Comparison of ENCODE assay signal across 8 mouse cellular contexts in the genomic region with DNA sequence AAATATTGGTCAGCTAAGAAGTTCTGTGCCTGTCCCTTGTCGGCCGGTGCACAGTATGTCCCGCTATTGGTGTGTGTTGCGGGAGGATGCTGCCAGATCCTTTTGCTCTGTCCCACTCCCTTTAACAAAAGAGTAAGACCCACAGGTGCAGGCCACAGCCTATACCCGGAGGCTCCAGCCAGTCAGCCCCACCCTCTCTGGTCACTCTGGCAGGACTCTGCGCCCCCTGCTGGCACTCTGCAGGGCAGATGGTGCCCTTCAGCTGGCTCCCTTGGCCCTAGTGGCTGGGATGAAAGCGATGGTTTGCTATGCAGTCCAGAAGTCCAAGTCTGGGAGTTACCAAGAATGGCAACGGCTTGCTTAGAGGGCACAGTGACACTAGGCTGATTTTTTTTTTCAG. TPM values are rescaled to one million over a fixed set of nuclear protein-coding genes. Genes with fewer than 3 reads are reported as not detected.
DNase-seq lines count a peak whose midpoint lies in the region; ATAC-seq lines count a peak whose summit lies in the region.

No protein-coding gene starts in this region.

- 24% methylated on average over 8 of the region's 8 CpGs for WGBS in hindbrain, embryonic 15.5 days

- no peak overlapping the region for H3K9ac ChIP-seq in hindbrain, embryonic 15.5 days

- peaks cover 18% of the 10 kb centered on the region for H3K4me1 ChIP-seq in hindbrain, embryonic 15.5 days (replicated peaks)

- peak; percentile 45 for DNase-seq in WW6 (ENCODE audit: low read depth, low spot score)
- DNase-seq in cerebellum, postnatal 25 days, result peak; percentile 90 to 94
- DNase-seq in gastrocnemius, adult 18-20 months (ENCODE audit: low spot score), result peak; percentile 80
- peak; percentile 50 to 81 for DNase-seq in left cerebral cortex, postnatal 10 days (ENCODE audit: extremely low spot score in 1 of 2, low spot score in 2 of 2)
- peak; percentile 80 for DNase-seq in mesoderm, embryonic 11.5 days (ENCODE audit: low read depth, low spot score)
- DNase-seq in right cerebral cortex, postnatal 14 days, result peak; percentile 73
- DNase-seq in urinary bladder, postnatal 36 days (ENCODE audit: low spot score in 2 of 2), result peak; percentile 76 to 85

- H3K27ac ChIP-seq in hindbrain, embryonic 15.5 days (replicated peaks), result no peak overlapping the region

- no peaks in the 10 kb centered on the region for H3K36me3 ChIP-seq in hindbrain, embryonic 15.5 days

- ATAC-seq in hindbrain, embryonic 15.5 days (ENCODE audit: low FRiP score, low read depth), result peak; percentile 70; the same call in 1 of the 2 replicates

- no peaks in the 10 kb centered on the region for H3K9me3 ChIP-seq in hindbrain, embryonic 15.5 days

- peaks cover 12% of the 10 kb centered on the region; the same call in 1 of the 2 replicates for H3K27me3 ChIP-seq in hindbrain, embryonic 15.5 days

- H3K4me3 ChIP-seq in hindbrain, embryonic 15.5 days, result no peak overlapping the region

- intact Hi-C loops in left cerebral cortex, postnatal 10 days (cut with DNase I), result no loop called here

- peak overlapping the region; percentile 34; the same call in 1 of the 2 replicates for H3K4me2 ChIP-seq in hindbrain, embryonic 15.5 days

RNA-seq across cellular contexts. Expression of a gene that starts 15.9 kb away (rescaled TPM):
- under 1 TPM; 0.37 to 0.45 TPM for total RNA-seq in gastrocnemius, adult 18-20 months (2021)
- not detected in 2 replicates for polyA plus RNA-seq in hindbrain, embryonic 15.5 days (2015; fragmentation: Nextera tagmentation; extraction: Ambion mirVana)
- total RNA-seq in left cerebral cortex, postnatal 10 days (2021), result 1 to 10 TPM in 1 of 2 experiments, under 1 TPM in 1; 0.97 to 1.2 TPM

RNA-seq across cellular contexts. Expression of a gene that starts 37.4 kb away (rescaled TPM):
- 100 to 1,000 TPM; 147 to 152 TPM for total RNA-seq in gastrocnemius, adult 18-20 months (2021)
- 106 and 111 TPM in 2 replicates for polyA plus RNA-seq in hindbrain, embryonic 15.5 days (2015; fragmentation: Nextera tagmentation; extraction: Ambion mirVana)
- total RNA-seq in left cerebral cortex, postnatal 10 days (2021), result 10 to 100 TPM; 86.9 to 88.1 TPM
